Mouse (Mus musculus): ENCODE data around the gene Olfr1184.
"Not testable (repeated sequence)": the region's sequence is repeated elsewhere in the genome, so short reads cannot be mapped to it uniquely, and the experiment has no call there.

The Olfr1184 gene

DNA sequence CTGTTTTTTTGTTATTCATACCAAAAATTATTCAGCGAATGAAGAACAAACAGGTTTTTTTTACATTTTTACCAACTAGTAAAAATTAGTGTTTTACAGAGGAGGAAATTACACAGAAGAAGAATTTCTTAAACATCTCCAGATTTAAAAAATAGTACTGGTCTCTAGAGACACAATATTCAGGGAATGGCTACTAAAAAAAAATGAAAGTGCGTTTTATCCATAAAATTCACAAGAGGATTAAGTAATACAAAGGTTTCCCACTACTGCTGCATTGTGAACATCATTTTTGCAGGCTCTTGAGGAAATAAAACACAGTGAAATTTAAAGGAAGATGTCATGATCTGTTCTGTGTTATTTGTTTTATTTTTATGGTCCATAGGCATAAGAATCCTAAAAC lies at the start of gene Olfr1184:
TSS of gene Olfr1184 (plus strand) at position 301 of the 400 bp plus-strand sequence.
- DNase-seq (ENCODE audit: low spot score), result no peak

DNA sequence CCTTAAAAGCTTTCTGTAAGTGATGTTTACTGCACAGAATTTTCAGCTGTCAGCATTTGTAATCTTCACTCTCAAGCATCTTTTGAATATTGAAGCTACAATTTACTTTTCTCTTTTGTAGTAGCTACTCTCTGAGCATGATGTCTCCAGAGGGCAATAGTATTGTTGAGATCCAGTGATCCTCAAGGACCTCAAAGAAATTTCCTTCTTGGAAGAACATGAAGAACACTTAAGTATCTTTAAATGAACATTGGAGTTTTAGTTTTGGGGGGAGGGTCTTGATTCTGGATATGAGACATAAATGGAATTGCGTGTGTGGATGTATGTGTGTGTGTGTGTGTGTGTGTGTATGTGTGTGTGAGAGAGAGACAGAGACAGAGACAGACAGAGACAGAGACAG lies 34.4 kb upstream of the Olfr1184 start, which contains the start of gene Gm13757:
TSS of gene Gm13757 (minus strand) at position 101 of the 400 bp plus-strand sequence.
- DNase-seq (ENCODE audit: low spot score), result no peak

DNA sequence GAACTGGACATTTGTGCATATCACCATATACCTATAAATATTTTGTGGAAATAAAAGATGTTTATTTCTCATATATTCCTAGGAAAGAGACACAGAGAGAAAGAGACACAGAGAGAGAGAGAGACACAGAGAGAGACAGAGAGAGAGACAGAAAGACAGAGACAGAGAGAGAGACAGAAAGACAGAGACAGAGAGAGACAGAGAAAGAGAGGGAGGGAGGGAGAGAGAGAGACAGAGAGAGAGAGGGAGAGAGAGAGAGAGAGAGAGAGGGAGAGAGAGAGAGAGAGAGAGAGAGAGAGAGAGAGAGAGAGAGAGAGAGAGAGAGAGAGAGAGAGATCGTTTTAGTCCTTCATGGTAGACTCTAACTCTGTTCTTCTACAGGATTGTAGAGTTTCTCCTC lies 28.8 kb upstream of the Olfr1184 start, which contains the start of gene Olfr1183:
TSS of gene Olfr1183 (plus strand) at position 301 of the 400 bp plus-strand sequence.
- DNase-seq (ENCODE audit: low spot score), result not testable (repeated sequence)

DNA sequence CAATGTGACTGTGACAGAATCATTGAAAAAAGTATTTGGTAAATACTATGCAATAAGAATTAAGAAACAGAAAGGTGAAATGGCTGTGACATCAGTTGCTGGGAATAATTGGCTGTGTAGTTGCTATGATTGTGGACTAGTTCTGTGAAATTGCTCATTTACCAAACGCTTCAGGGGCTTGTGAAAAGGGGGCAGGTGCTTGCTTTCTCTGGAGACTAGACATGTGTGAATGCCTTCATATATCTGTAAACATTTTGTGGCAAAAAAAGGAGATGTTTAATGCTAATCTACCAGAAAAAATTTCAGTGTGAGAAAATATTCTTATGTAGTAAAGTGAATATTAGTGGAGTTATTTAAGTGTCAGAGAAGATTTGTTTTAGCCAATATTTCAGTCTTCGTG lies 9.6 kb downstream of the Olfr1184 start, which contains the start of gene Olfr1185-ps1:
TSS of gene Olfr1185-ps1 (plus strand) at position 301 of the 400 bp plus-strand sequence.
- no peak for DNase-seq (ENCODE audit: low spot score)

DNA sequence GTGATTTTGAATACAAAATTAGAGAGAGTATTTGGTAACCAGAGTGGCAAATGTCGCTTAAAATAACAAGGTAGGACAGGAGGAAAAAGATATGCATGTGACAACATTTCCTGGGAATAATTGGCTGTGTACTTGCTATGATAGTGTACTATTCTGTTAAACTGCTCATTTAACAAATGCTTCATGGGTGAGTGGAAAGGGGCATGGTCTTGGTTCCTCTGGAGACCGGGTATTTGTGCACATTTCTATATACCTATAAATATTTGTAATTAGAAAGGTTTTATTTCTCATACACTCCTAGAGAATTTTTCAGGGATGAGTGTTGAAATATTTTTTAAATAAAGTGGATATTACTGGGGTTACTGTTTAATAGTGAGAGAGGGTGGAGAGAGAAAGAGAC lies 34.9 kb downstream of the Olfr1184 start, which contains the start of gene Olfr1186:
TSS of gene Olfr1186 (plus strand) at position 301 of the 400 bp plus-strand sequence.
- DNase-seq (ENCODE audit: low spot score), result no peak

DNA sequence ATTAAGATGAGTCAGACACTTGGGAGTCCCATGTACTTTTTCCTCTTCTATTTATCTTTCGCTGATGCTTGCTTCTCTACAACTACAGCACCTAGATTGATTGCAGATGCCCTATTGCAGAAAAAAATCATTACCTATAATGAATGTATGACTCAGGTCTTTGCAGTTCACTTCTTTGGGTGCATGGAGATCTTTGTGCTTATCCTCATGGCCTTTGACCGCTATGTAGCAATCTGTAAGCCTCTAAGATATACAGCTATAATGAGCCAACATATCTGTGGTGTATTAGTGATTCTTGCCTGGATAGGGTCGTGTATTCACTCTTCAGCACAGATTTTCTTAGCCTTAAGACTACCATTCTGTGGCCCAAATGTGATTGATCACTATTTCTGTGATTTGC lies 42.3 kb downstream of the Olfr1184 start:
- DNase-seq (ENCODE audit: low spot score), result no peak
